Mouse (Mus musculus) forebrain, embryonic 10.5 days (tissue): ENCODE results near the gene Gm45062. TPM values are rescaled to one million over a fixed set of nuclear protein-coding genes. Genes with fewer than 3 reads are reported as not detected.

Experiments used
- DNase-seq: peaks from one replicate; pipeline ENCODE4 v3.0.0-alpha.2; 2017; ENCODE audit warnings: low spot score; ENCODE audit errors: extremely low spot score
- H3K27ac ChIP-seq: fragments of 300-500 bp; sonication (generic); 2 replicates; pipeline ENCODE4 v1.5.1; 2016; ENCODE audit warnings: mild to moderate bottlenecking
- H3K27me3 ChIP-seq: fragments of 300-500 bp; sonication (generic); 2 replicates; pipeline ENCODE4 v1.6.1; 2016; ENCODE audit warnings: mild to moderate bottlenecking; ENCODE audit not compliant: poor library complexity, severe bottlenecking
- H3K36me3 ChIP-seq: fragments of 300-500 bp; sonication (generic); replicated peaks from 2 replicates; pipeline ENCODE4 v1.6.1; 2016; ENCODE audit warnings: mild to moderate bottlenecking, moderate library complexity
- H3K4me1 ChIP-seq: fragments of 300-500 bp; sonication (generic); 2 replicates; pipeline ENCODE4 v1.6.1; 2016
- H3K4me3 ChIP-seq: fragments of 300-500 bp; sonication (generic); 2 replicates; pipeline ENCODE4 v1.5.1; 2016; ENCODE audit warnings: mild to moderate bottlenecking, moderate library complexity
- H3K9me3 ChIP-seq: fragments of 300-500 bp; sonication (generic); 2 replicates; pipeline ENCODE4 v1.6.1; 2016; ENCODE audit warnings: mild to moderate bottlenecking, moderate library complexity
- WGBS: fragments of 180-500 bp; shearing (Covaris S2); methylation state at CpG from one replicate; pipeline ENCODE4 v1.1.7; 2016; 5-methylcytosine and 5-hydroxymethylcytosine counted together
- polyA plus RNA-seq: library from polyadenylated mRNA; unstranded; fragments of >200 nt; fragmentation: Nextera tagmentation; extraction: Ambion mirVana; gene quantifications from 2 replicates; pipeline ENCODE4 v1.2.1, GENCODE M21; 2016

The Gm45062 gene
- polyA plus RNA-seq, 1 experiment from 2014 or later: 11.1 TPM

DNA sequence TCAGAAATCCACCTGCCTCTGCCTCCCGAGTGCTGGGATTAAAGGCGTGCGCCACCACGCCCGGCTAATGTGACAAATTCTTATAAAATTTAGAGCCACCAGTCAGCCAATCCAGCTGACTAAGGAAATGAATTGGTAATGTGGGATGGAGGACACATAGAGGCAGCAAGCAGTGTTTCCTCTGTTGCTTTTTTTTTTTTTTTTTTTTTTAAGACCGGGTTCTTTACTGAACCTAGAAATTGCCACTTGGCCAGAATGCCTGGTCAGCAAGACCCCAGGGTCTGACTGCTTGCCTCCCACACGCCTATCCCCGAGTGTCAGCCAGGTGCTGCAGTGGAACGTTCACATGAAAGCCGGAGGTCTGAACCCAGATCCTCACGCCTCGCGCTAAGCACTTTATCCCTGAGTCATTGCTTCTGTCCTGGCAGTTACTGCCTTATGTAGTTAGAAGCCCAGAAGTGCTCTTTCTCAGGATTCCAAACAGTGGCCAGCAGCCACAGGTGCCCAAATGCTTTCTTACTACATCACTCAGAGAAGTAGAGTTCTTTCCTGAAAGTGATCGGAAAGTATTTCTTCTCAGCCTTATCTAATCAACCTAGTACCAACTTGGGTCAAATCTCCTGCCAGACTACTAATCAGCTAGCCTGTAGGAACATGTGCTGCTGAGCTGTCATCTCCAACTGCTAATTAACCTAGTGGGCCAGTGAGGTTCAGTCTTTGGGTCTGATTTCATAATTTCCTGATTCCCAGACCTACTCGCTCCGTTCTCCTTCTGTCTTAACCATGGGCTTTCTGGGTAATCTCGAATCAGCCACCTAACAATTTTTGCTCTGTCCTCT is 225.4 kb downstream of the Gm45062 start:
- H3K27me3 ChIP-seq: no peaks in the 10 kb centered on the region
- no peak overlapping the region for H3K4me3 ChIP-seq
- peaks cover 19% of the 10 kb centered on the region for H3K4me1 ChIP-seq
- no peaks in the 10 kb centered on the region for H3K36me3 ChIP-seq
- no peaks in the 10 kb centered on the region for H3K9me3 ChIP-seq
- 93% methylated on average over 17 of the region's 17 CpGs for WGBS
- DNase-seq: no peak
- no peak overlapping the region for H3K27ac ChIP-seq

DNA sequence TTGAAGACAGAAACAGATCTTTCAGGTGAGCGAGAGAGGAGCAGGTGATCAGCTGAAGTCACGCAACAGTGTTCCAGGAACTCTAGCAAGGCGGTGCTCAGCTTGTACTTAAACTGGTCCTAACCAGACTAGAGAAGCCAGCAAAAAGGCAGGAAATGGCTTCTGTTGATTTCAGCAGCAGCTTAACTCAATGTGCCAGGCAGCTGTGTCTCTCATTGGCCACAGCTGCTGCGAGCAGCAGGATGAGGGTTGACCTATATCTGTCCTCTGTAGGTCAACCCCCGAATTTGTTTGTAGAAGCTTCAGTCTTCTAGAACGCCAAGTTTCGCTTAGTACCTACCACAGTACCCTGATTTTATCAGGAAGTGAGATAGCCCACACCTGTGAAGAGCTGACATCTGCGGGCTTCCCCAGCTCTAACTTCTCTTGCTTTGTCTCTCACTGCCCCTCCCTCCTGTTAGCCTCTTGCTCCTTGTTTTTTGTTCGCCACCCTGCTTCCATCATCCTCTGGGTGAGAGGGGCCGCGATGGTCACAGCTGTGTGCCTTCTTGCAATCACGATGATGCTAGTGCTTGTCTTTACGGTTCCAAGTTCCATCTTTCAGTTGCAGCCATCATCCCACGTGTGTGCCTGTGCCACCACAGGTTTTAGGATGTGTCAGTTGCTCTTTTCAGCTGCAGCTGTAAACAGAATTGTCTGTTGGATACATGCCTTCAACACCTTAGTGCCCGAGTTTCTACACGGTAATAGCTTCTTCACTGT is 226.3 kb downstream of the Gm45062 start:
- no peak for DNase-seq
- Histone ChIP-seq H3K9me3 (no peaks in the 10 kb centered on the region), H3K27me3 (no peaks in the 10 kb centered on the region), H3K36me3 (no peaks in the 10 kb centered on the region), H3K4me1 (peaks cover 17% of the 10 kb centered on the region), H3K4me3 (no peak overlapping the region), H3K27ac (no peak overlapping the region)
- WGBS: 92% methylated on average over 16 of the region's 16 CpGs

GRCm38 (mm10) chr6:8486391-8487043 is 227.3 kb downstream of the Gm45062 start:
- Histone ChIP-seq H3K36me3 (no peaks in the 10 kb centered on the region), H3K4me3 (no peak overlapping the region), H3K27ac (peak overlapping the region; percentile 8; the same call in 1 of the 2 replicates), H3K4me1 (peaks cover 17% of the 10 kb centered on the region), H3K27me3 (no peaks in the 10 kb centered on the region), H3K9me3 (no peaks in the 10 kb centered on the region)
- 85% methylated on average over 17 of the region's 17 CpGs for WGBS
- DNase-seq: no peak

GRCm38 (mm10) chr6:8487044-8487853 is 228.0 kb downstream of the Gm45062 start:
- H3K4me3 ChIP-seq: no peak overlapping the region
- WGBS: 51% methylated on average over 20 of the region's 20 CpGs
- no peaks in the 10 kb centered on the region for H3K36me3 ChIP-seq
- H3K27ac ChIP-seq: 0 out of 2 replicates have a peak overlapping the region, but pooled peaks have one; percentile 8
- H3K27me3 ChIP-seq: no peaks in the 10 kb centered on the region
- H3K9me3 ChIP-seq: no peaks in the 10 kb centered on the region
- peaks cover 17% of the 10 kb centered on the region for H3K4me1 ChIP-seq
- no peak for DNase-seq

GRCm38 (mm10) chr6:8488249-8488648 is 229.0 kb downstream of the Gm45062 start:
- H3K4me1 ChIP-seq: peaks cover 17% of the 10 kb centered on the region
- no peaks in the 10 kb centered on the region for H3K9me3 ChIP-seq
- 76% methylated on average over 5 of the region's 5 CpGs for WGBS
- H3K27ac ChIP-seq: no peak overlapping the region
- H3K4me3 ChIP-seq: no peak overlapping the region
- no peaks in the 10 kb centered on the region for H3K36me3 ChIP-seq
- no peaks in the 10 kb centered on the region for H3K27me3 ChIP-seq
- DNase-seq: no peak

DNA sequence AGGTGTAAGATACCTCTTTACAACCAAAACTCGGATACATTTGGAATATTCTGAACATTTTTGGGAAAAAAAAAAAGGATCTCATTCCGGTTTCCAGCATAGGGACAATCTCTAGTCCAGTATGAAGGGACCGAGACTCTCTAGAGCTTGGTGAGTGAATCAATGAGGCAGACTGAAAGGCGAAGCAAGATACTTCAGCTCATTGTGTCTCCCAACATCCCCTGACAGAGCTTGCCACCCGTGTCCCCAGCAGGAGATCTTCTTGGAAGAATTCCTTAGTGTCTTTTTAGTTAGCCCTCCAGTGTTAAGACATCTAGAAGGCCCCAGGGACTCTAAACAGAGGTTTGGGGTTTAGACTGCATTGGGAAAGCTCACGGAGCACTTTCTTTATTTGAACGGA is 230.0 kb downstream of the Gm45062 start:
- no peak overlapping the region for H3K4me3 ChIP-seq
- H3K9me3 ChIP-seq: no peaks in the 10 kb centered on the region
- H3K4me1 ChIP-seq: peaks cover 17% of the 10 kb centered on the region
- no peak overlapping the region for H3K27ac ChIP-seq
- WGBS: 74% methylated on average over 7 of the region's 7 CpGs
- H3K36me3 ChIP-seq: no peaks in the 10 kb centered on the region
- no peak for DNase-seq
- H3K27me3 ChIP-seq: no peaks in the 10 kb centered on the region

- no peak overlapping the region for H3K4me3 ChIP-seq
- WGBS: 91% methylated on average over 1 of the region's 1 CpGs
- H3K4me1 ChIP-seq: peaks cover 17% of the 10 kb centered on the region
- H3K36me3 ChIP-seq: no peaks in the 10 kb centered on the region
- no peak overlapping the region for H3K27ac ChIP-seq
- H3K27me3 ChIP-seq: no peaks in the 10 kb centered on the region
- DNase-seq: no peak
- H3K9me3 ChIP-seq: no peaks in the 10 kb centered on the region
These were observed 230.8 kb downstream of the Gm45062 start for GRCm38 (mm10) chr6:8489938-8490585.

DNA sequence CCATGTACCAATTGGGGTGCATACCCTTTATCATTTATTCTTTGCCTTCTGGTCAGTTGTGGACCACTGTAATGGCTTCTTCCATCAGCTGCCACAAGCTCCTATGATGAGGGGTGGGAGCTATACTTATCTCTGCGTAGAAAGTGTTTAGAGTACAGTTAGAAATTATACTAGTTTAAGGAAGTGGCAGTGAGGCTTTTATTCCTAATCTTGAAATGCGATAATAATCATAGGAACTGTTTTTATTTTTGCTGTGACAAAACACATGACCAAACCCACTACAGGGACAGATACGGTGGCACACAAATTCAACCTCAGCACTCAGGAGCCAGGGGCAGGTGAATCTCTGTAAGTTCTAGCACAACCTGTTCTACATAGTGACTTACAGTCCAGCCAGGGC is 233.0 kb downstream of the Gm45062 start:
- H3K4me1 ChIP-seq: peaks cover 5% of the 10 kb centered on the region
- DNase-seq: no peak
- 93% methylated on average over 3 of the region's 3 CpGs for WGBS
- no peaks in the 10 kb centered on the region for H3K9me3 ChIP-seq
- H3K36me3 ChIP-seq: no peaks in the 10 kb centered on the region
- no peak overlapping the region for H3K4me3 ChIP-seq
- H3K27ac ChIP-seq: no peak overlapping the region
- H3K27me3 ChIP-seq: no peaks in the 10 kb centered on the region

DNA sequence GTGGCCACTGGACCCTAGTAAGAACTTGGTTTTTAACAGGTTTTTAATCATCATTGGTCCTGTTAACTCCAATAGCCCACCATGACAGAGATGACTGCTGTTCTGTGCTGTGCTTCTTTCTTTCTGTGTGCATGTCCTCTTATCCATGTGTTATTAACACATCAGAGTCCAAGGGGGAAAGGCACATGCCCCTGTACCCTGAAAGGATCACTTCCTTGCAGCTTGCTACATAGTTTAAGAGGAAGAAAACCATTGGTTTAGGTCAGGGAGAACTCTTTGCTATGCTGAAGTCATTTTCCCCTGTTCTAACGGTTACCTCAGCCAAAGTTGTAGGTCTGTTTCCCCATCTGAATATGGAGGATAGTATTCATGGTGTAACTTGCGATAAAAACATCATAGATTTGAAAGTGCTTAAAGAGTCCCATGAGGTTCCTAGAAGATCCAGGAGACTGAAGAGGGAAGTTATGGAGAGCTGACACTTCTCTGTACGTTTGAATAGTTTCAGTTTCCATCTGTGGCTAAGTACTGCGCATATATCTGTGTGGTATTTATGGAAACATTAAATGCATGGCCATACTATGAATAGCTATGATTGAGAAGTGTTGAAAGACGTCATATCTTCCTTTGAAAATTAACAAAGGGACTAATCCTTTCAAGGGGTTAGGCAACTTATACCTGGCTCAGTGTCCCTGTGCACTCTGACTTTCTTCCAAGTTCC is 236.0 kb downstream of the Gm45062 start:
- Histone ChIP-seq H3K27me3 (no peaks in the 10 kb centered on the region), H3K4me3 (no peak overlapping the region), H3K4me1 (no peaks in the 10 kb centered on the region), H3K27ac (no peak overlapping the region), H3K9me3 (no peaks in the 10 kb centered on the region; the same call in 1 of the 2 replicates), H3K36me3 (no peaks in the 10 kb centered on the region)
- 85% methylated on average over 5 of the region's 5 CpGs for WGBS
- DNase-seq: no peak

DNA sequence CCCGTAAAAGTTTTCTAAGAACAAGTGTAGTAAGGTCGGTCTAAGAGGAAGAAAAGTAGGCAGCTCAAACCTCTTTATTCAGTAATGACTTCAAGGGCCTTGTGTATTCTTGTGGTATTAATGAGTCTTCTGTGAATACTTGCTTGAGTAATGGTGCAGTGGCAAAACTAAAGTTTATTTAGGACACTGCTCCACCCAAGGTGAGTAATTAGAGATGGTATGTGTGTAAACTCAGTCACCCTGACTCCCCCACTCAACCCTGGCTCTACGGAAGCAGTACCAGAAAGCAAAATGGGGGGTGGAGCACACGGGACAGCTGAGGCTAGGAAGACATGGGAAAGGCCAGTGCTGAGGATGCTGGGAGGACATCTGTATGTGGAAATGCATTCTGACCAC is 236.6 kb downstream of the Gm45062 start:
- Histone ChIP-seq H3K36me3 (no peaks in the 10 kb centered on the region), H3K4me3 (no peak overlapping the region), H3K4me1 (no peaks in the 10 kb centered on the region), H3K27ac (no peak overlapping the region), H3K27me3 (no peaks in the 10 kb centered on the region), H3K9me3 (no peaks in the 10 kb centered on the region; the same call in 1 of the 2 replicates)
- WGBS: 83% methylated on average over 4 of the region's 4 CpGs
- DNase-seq: no peak

- H3K4me1 ChIP-seq: no peaks in the 10 kb centered on the region
- H3K36me3 ChIP-seq: no peaks in the 10 kb centered on the region
- H3K9me3 ChIP-seq: no peaks in the 10 kb centered on the region; the same call in 1 of the 2 replicates
- no peak overlapping the region for H3K27ac ChIP-seq
- no peaks in the 10 kb centered on the region for H3K27me3 ChIP-seq
- WGBS: 80% methylated on average over 6 of the region's 6 CpGs
- DNase-seq: no peak
- H3K4me3 ChIP-seq: no peak overlapping the region
These were observed 238.1 kb downstream of the Gm45062 start for GRCm38 (mm10) chr6:8497234-8497867.
